Mouse (Mus musculus): Measurements from ENCODE around the gene Fam19a2. TPM values are rescaled to one million over a fixed set of nuclear protein-coding genes. Genes with fewer than 3 reads are reported as not detected.
A peak's percentile ranks its signal among the peaks of the same experiment; 100 is the strongest.

The Fam19a2 gene
- polyA plus RNA-seq, 1 experiment from 2014 or later: 27.2 TPM

DNA sequence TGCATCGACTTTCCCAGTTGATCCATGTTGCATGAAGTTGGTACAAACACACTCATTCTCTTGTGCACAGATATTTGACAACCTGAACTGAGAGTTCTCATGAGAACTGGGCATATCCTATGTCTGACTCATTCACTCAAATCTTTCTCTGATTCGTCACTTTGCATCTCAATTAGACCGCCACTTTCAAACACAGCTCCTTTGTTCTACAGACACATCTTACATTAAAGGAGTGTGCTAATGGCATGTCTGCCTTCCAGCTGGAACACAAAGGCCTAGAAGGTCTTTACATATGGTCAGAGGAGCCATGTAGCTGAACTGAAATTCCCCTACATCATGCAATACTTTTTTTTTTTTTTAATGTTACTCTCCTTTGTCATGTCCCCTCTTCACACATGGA lies 333.3 kb downstream of the Fam19a2 start:
- Histone ChIP-seq H3K36me3 (no peaks in the 10 kb centered on the region), H3K4me2 (replicated peaks) (no peak overlapping the region), H3K9ac (no peak overlapping the region), H3K4me1 (no peaks in the 10 kb centered on the region), H3K9me3 (no peaks in the 10 kb centered on the region), H3K4me3 (no peak overlapping the region), H3K27ac (no peak overlapping the region), H3K27me3 (replicated peaks) (no peaks in the 10 kb centered on the region)
- 60% methylated on average over 3 of the region's 3 CpGs for WGBS
- ATAC-seq (ENCODE audit: low FRiP score, low read depth): no peak

- WGBS: 45% methylated on average over 2 of the region's 2 CpGs
- Histone ChIP-seq H3K9ac (no peak overlapping the region), H3K4me1 (no peaks in the 10 kb centered on the region), H3K9me3 (no peaks in the 10 kb centered on the region), H3K4me2 (replicated peaks) (no peak overlapping the region), H3K36me3 (no peaks in the 10 kb centered on the region), H3K27ac (no peak overlapping the region), H3K27me3 (replicated peaks) (no peaks in the 10 kb centered on the region), H3K4me3 (no peak overlapping the region)
- ATAC-seq (ENCODE audit: low FRiP score, low read depth): no peak
Observed at GRCm38 (mm10) chr10:123605671-123606070, 341.9 kb downstream of the Fam19a2 start.

GRCm38 (mm10) chr10:123626691-123627090 lies 362.9 kb downstream of the Fam19a2 start:
- Histone ChIP-seq H3K4me1 (no peaks in the 10 kb centered on the region), H3K9me3 (no peaks in the 10 kb centered on the region), H3K36me3 (no peaks in the 10 kb centered on the region), H3K27me3 (replicated peaks) (no peaks in the 10 kb centered on the region), H3K9ac (no peak overlapping the region), H3K27ac (no peak overlapping the region), H3K4me3 (no peak overlapping the region), H3K4me2 (replicated peaks) (no peak overlapping the region)
- ATAC-seq (ENCODE audit: low FRiP score, low read depth): no peak
- WGBS: 82% methylated on average over 2 of the region's 2 CpGs

- 88% methylated on average over 5 of the region's 5 CpGs for WGBS
- H3K27ac ChIP-seq: no peak overlapping the region
- H3K9me3 ChIP-seq: no peaks in the 10 kb centered on the region
- no peak overlapping the region for H3K9ac ChIP-seq
- no peak overlapping the region for H3K4me3 ChIP-seq
- H3K4me2 ChIP-seq (replicated peaks): no peak overlapping the region
- no peaks in the 10 kb centered on the region for H3K36me3 ChIP-seq
- H3K4me1 ChIP-seq: no peaks in the 10 kb centered on the region
- no peak for ATAC-seq (ENCODE audit: low FRiP score, low read depth)
- no peaks in the 10 kb centered on the region for H3K27me3 ChIP-seq (replicated peaks)
Observed at GRCm38 (mm10) chr10:123629248-123629744, 365.5 kb downstream of the Fam19a2 start.

GRCm38 (mm10) chr10:123632029-123632428 lies 368.2 kb downstream of the Fam19a2 start:
- Histone ChIP-seq H3K27me3 (replicated peaks) (no peaks in the 10 kb centered on the region), H3K36me3 (no peaks in the 10 kb centered on the region), H3K9me3 (no peaks in the 10 kb centered on the region), H3K9ac (no peak overlapping the region), H3K27ac (no peak overlapping the region), H3K4me3 (no peak overlapping the region), H3K4me1 (no peaks in the 10 kb centered on the region), H3K4me2 (replicated peaks) (no peak overlapping the region)
- ATAC-seq (ENCODE audit: low FRiP score, low read depth): no peak
- WGBS: 85% methylated on average over 5 of the region's 5 CpGs

GRCm38 (mm10) chr10:123636655-123637054 lies 372.9 kb downstream of the Fam19a2 start:
- H3K4me3 ChIP-seq: no peak overlapping the region
- no peak overlapping the region for H3K9ac ChIP-seq
- no peak for ATAC-seq (ENCODE audit: low FRiP score, low read depth)

DNA sequence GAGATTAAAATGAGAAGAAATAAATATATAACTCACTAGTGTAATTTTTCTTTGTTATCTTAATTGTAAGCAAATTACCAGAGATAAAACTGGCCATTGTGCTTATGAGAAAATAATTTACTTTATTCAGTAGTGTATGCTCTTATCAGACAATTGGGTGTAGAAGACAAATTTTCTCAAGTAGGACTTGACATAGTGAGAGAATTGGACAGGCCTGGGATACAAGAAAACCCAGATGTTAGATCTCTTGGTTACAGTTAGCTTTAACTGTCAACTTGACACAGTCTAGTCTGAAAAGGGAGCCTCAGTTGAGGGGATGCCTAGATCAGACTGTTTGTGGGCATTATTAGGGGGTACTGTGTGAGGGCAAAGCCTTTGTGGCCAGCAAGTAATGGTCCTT lies 373.7 kb downstream of the Fam19a2 start:
- Histone ChIP-seq H3K36me3 (no peaks in the 10 kb centered on the region), H3K9me3 (no peaks in the 10 kb centered on the region), H3K27me3 (replicated peaks) (no peaks in the 10 kb centered on the region), H3K9ac (no peak overlapping the region), H3K27ac (no peak overlapping the region), H3K4me2 (replicated peaks) (no peak overlapping the region), H3K4me3 (no peak overlapping the region), H3K4me1 (no peaks in the 10 kb centered on the region)
- no peak for ATAC-seq (ENCODE audit: low FRiP score, low read depth)

More at GRCm38 (mm10) chr10:123636655-123637054, 372.9 kb downstream of the Fam19a2 start:
- Histone ChIP-seq H3K4me1 (no peaks in the 10 kb centered on the region), H3K36me3 (no peaks in the 10 kb centered on the region), H3K27ac (no peak overlapping the region), H3K4me2 (replicated peaks) (no peak overlapping the region), H3K9me3 (no peaks in the 10 kb centered on the region), H3K27me3 (replicated peaks) (no peaks in the 10 kb centered on the region)
- WGBS: 88% methylated on average over 5 of the region's 5 CpGs

GRCm38 (mm10) chr10:123645568-123645967 lies 381.8 kb downstream of the Fam19a2 start:
- Histone ChIP-seq H3K4me2 (replicated peaks) (no peak overlapping the region), H3K27me3 (replicated peaks) (no peaks in the 10 kb centered on the region), H3K4me3 (no peak overlapping the region), H3K36me3 (no peaks in the 10 kb centered on the region), H3K9ac (no peak overlapping the region), H3K4me1 (no peaks in the 10 kb centered on the region), H3K27ac (no peak overlapping the region), H3K9me3 (no peaks in the 10 kb centered on the region)
- no peak for ATAC-seq (ENCODE audit: low FRiP score, low read depth)
- 88% methylated on average over 4 of the region's 4 CpGs for WGBS

GRCm38 (mm10) chr10:123671208-123671607 lies 407.4 kb downstream of the Fam19a2 start:
- no peak overlapping the region for H3K27ac ChIP-seq
- no peak overlapping the region for H3K4me2 ChIP-seq (replicated peaks)
- no peak overlapping the region for H3K9ac ChIP-seq
- no peak overlapping the region for H3K4me3 ChIP-seq
- H3K36me3 ChIP-seq: no peaks in the 10 kb centered on the region
- no peaks in the 10 kb centered on the region for H3K9me3 ChIP-seq
- H3K4me1 ChIP-seq: no peaks in the 10 kb centered on the region
- H3K27me3 ChIP-seq (replicated peaks): no peaks in the 10 kb centered on the region
- ATAC-seq (ENCODE audit: low FRiP score, low read depth): no peak

- no peaks in the 10 kb centered on the region for H3K36me3 ChIP-seq
- H3K9me3 ChIP-seq: no peaks in the 10 kb centered on the region
- H3K4me3 ChIP-seq: no peak overlapping the region
- 2% methylated on average over 7 of the region's 7 CpGs for WGBS
- peaks cover 8% of the 10 kb centered on the region; the same call in 1 of the 2 replicates for H3K4me1 ChIP-seq
- peak overlapping the region; percentile 18; the same call in 1 of the 2 replicates for H3K4me2 ChIP-seq (replicated peaks)
- H3K27ac ChIP-seq: no peak overlapping the region
- peak; percentile 74 for ATAC-seq (ENCODE audit: low FRiP score, low read depth)
- no peaks in the 10 kb centered on the region for H3K27me3 ChIP-seq (replicated peaks)
- no peak overlapping the region for H3K9ac ChIP-seq
Observed at GRCm38 (mm10) chr10:123678284-123678864, 414.6 kb downstream of the Fam19a2 start.

GRCm38 (mm10) chr10:123682718-123683255 lies 419.0 kb downstream of the Fam19a2 start:
- H3K27ac ChIP-seq: no peak overlapping the region
- no peaks in the 10 kb centered on the region for H3K36me3 ChIP-seq
- ATAC-seq (ENCODE audit: low FRiP score, low read depth): no peak
- H3K4me3 ChIP-seq: no peak overlapping the region
- H3K9me3 ChIP-seq: no peaks in the 10 kb centered on the region
- peaks cover 8% of the 10 kb centered on the region; the same call in 1 of the 2 replicates for H3K4me1 ChIP-seq
- H3K27me3 ChIP-seq (replicated peaks): no peaks in the 10 kb centered on the region
- H3K4me2 ChIP-seq (replicated peaks): no peak overlapping the region
- H3K9ac ChIP-seq: no peak overlapping the region
- 62% methylated on average over 9 of the region's 9 CpGs for WGBS

DNA sequence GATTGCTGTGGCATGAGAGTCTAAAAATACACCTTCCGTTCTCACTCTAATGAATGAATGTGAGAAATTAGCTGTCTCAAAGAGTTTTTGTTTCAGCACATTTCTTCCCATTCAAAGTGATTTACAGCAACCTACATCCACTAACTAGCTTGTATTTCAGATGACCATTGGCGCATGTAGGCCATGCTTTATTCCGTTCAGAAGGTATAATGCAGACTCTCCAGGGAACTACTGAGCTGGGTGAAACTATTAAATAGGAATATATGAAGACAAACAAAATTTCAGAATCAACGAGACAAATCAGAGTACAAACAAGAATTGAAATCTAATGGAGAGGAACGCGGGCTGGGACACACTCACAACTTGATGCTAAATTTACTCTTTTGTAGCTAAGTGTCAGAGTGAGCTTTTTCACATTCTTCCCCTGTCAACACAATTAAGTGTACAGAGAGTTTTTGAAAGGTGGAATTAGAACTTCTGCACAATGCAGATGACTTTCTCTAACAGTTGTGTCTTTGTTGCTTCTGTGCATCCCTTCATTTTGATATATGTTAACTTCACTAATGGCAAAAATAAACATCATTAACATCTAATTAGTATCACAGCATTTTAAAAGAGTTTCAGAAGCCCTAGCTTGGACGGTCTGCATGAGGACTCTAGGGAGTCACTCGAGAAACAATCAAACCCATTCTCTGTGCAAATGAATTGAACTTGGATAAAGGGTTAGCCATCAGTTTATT lies 428.6 kb downstream of the Fam19a2 start:
- H3K9me3 ChIP-seq: no peaks in the 10 kb centered on the region
- no peak overlapping the region for H3K4me3 ChIP-seq
- no peak overlapping the region for H3K27ac ChIP-seq
- no peaks in the 10 kb centered on the region for H3K4me1 ChIP-seq
- H3K27me3 ChIP-seq (replicated peaks): 0 out of 2 replicates have a peak, but pooled peaks cover 3% of the 10 kb centered on the region
- no peak overlapping the region for H3K4me2 ChIP-seq (replicated peaks)
- WGBS: 35% methylated on average over 8 of the region's 8 CpGs
- H3K36me3 ChIP-seq: no peaks in the 10 kb centered on the region
- ATAC-seq (ENCODE audit: low FRiP score, low read depth): 0 out of 2 replicates have a peak, but pooled peaks have one; percentile 70
- H3K9ac ChIP-seq: no peak overlapping the region

Data from neural tube, embryonic 12.5 days (tissue).